Comparison of ENCODE assay signal across 19 mouse cellular contexts in genomic region chr7:139221072-139221471, GRCm38 (mm10). TPM values are rescaled to one million over a fixed set of nuclear protein-coding genes. Genes with fewer than 3 reads are reported as not detected.
A peak's percentile ranks its signal among the peaks of the same experiment; 100 is the strongest.
DNase-seq lines count a peak whose midpoint lies in the region; ATAC-seq and TF ChIP-seq lines count a peak whose summit lies in the region.
"Had no signal": no experiment of that assay in that cellular context is flagged by ENCODE, and none has a peak within 500 bp of the region (broad histone marks: within the 10 kb centered on the region; RNA-seq: fewer than 3 reads in every experiment).

No protein-coding gene starts in this region.

- WGBS in intestine, embryonic 14.5 days, result 80% methylated on average over 5 of the region's 5 CpGs
- WGBS in intestine, postnatal 0 days, result 80% methylated on average over 5 of the region's 5 CpGs

- H3K4me3 ChIP-seq in intestine, embryonic 14.5 days (ENCODE audit: low read depth, low read length), result no peak overlapping the region
- no peak overlapping the region for H3K4me3 ChIP-seq in intestine, postnatal 0 days (ENCODE audit: low read depth, low read length)
- H3K4me3 ChIP-seq: embryonic facial prominence, embryonic 10.5 days; forebrain, embryonic 13.5 days; heart, embryonic 13.5 days; hindbrain, embryonic 12.5 days had no signal

- no peaks in the 10 kb centered on the region for H3K4me1 ChIP-seq in intestine, embryonic 14.5 days (replicated peaks; ENCODE audit: control insufficient read depth, insufficient read depth, low read length)
- H3K4me1 ChIP-seq in intestine, postnatal 0 days (replicated peaks; ENCODE audit: control insufficient read depth, insufficient read depth, low read length), result no peaks in the 10 kb centered on the region
- H3K4me1 ChIP-seq: forebrain, embryonic 13.5 days; hindbrain, embryonic 12.5 days had no signal

- no peak overlapping the region for H3K4me2 ChIP-seq in intestine, embryonic 14.5 days (ENCODE audit: low read length)
- no peak overlapping the region for H3K4me2 ChIP-seq in intestine, postnatal 0 days (replicated peaks; ENCODE audit: low read depth)
- H3K4me2 ChIP-seq: forebrain, embryonic 13.5 days; heart, embryonic 13.5 days; hindbrain, embryonic 12.5 days had no signal

- H3K27ac ChIP-seq in intestine, embryonic 14.5 days (ENCODE audit: low read depth), result no peak overlapping the region
- no peak overlapping the region for H3K27ac ChIP-seq in intestine, postnatal 0 days (ENCODE audit: low read depth, low read length)
- H3K27ac ChIP-seq: embryonic facial prominence, embryonic 10.5 days; forebrain, embryonic 13.5 days; heart, embryonic 13.5 days; hindbrain, embryonic 12.5 days had no signal

- H3K9ac ChIP-seq in intestine, embryonic 14.5 days (ENCODE audit: low read length), result no peak overlapping the region
- no peak overlapping the region for H3K9ac ChIP-seq in intestine, postnatal 0 days (ENCODE audit: low read depth, low read length)
- H3K9ac ChIP-seq: forebrain, embryonic 13.5 days; forebrain, postnatal 0 days; heart, embryonic 13.5 days; hindbrain, embryonic 12.5 days had no signal

- intact Hi-C loops in left cerebral cortex, postnatal 36 days (cut with DNase I), result no loop called here

- H3K9me3 ChIP-seq in intestine, embryonic 14.5 days (ENCODE audit: control insufficient read depth, low read length), result no peaks in the 10 kb centered on the region
- H3K9me3 ChIP-seq in intestine, postnatal 0 days (ENCODE audit: control insufficient read depth), result no peaks in the 10 kb centered on the region
- H3K9me3 ChIP-seq: embryonic facial prominence, embryonic 10.5 days; forebrain, embryonic 13.5 days; heart, embryonic 13.5 days; hindbrain, embryonic 12.5 days had no signal

- H3K27me3 ChIP-seq in intestine, embryonic 14.5 days (replicated peaks; ENCODE audit: control insufficient read depth, insufficient read depth, low read length), result no peaks in the 10 kb centered on the region
- H3K27me3 ChIP-seq in intestine, postnatal 0 days (replicated peaks; ENCODE audit: control insufficient read depth, insufficient read depth, low read length), result no peaks in the 10 kb centered on the region
- H3K27me3 ChIP-seq: forebrain, embryonic 13.5 days; heart, embryonic 13.5 days; hindbrain, embryonic 12.5 days had no signal

- ATAC-seq in intestine, embryonic 14.5 days (replicated peaks; ENCODE audit: low FRiP score, low TSS enrichment, low read depth), result no peak
- no peak for ATAC-seq in intestine, postnatal 0 days
- ATAC-seq: CD4-positive, CD25-positive, alpha-beta regulatory T cell, adult 4 months; forebrain, embryonic 13.5 days; forebrain, postnatal 0 days; hindbrain, embryonic 16.5 days had no signal

- TF ChIP-seq CTCF in intestine, postnatal 0 days (IDR thresholded peaks at IDR 0.05; ENCODE audit: low read depth), result no peak

- H3K36me3 ChIP-seq in intestine, embryonic 14.5 days (ENCODE audit: control insufficient read depth, insufficient read depth, low read length), result no peaks in the 10 kb centered on the region
- no peaks in the 10 kb centered on the region for H3K36me3 ChIP-seq in intestine, postnatal 0 days (ENCODE audit: control insufficient read depth, insufficient read depth)
- H3K36me3 ChIP-seq: embryonic facial prominence, embryonic 10.5 days; G1E; heart, embryonic 13.5 days; hindbrain, embryonic 12.5 days had no signal

- peak; percentile 2 for DNase-seq in cerebellum, adult 11-12 months
- no peak for DNase-seq in cerebellum, adult 18-20 months
- peak; percentile 48 for DNase-seq in intestine, embryonic 14.5 days (ENCODE audit: low spot score)
- DNase-seq in urinary bladder, adult 2 months (ENCODE audit: low spot score), result peak; percentile 10
- no peak for DNase-seq in urinary bladder, adult 18-20 months (ENCODE audit: low spot score in 2 of 2)
- no peak for DNase-seq in left cerebral cortex, postnatal 36 days (ENCODE audit: low spot score in 2 of 2)
- DNase-seq: B cell, adult 2 months; cerebellum, adult 2 months; cerebellum, postnatal 10 days; forebrain, postnatal 0 days had no signal

RNA-seq across cellular contexts. Expression of gene Stk32c, which starts 8.0 kb away (rescaled TPM):
- 0.12 and 0.15 TPM in 2 replicates for polyA plus RNA-seq in intestine, embryonic 14.5 days (2014; fragmentation: Nextera tagmentation; extraction: Ambion mirVana)
- 0.07 and 0.10 TPM in 2 replicates for polyA plus RNA-seq in intestine, postnatal 0 days (2015; fragmentation: Nextera tagmentation; extraction: Ambion mirVana)
- 15.1 and 15.8 TPM in 2 replicates for polyA plus RNA-seq in urinary bladder, adult 2 months (2012; rRNA removed)
- 100 to 1,000 TPM; 182 to 198 TPM for total RNA-seq in left cerebral cortex, postnatal 36 days (2021)
- total RNA-seq: G1E had no signal
- polyA plus RNA-seq: G1E; heart, postnatal 0 days had no signal

RNA-seq across cellular contexts. Expression of gene Lrrc27, which starts 8.3 kb away (rescaled TPM):
- polyA plus RNA-seq in intestine, embryonic 14.5 days (2014; fragmentation: Nextera tagmentation; extraction: Ambion mirVana), result 4.7 and 4.9 TPM in 2 replicates
- polyA plus RNA-seq in intestine, postnatal 0 days (2015; fragmentation: Nextera tagmentation; extraction: Ambion mirVana), result 2.0 and 2.5 TPM in 2 replicates
- 9.9 and 11.0 TPM in 2 replicates for polyA plus RNA-seq in urinary bladder, adult 2 months (2012; rRNA removed)
- total RNA-seq in left cerebral cortex, postnatal 36 days (2021), result 1 to 10 TPM; 6.4 TPM
- polyA plus RNA-seq: G1E had no signal

RNA-seq across cellular contexts. Expression of gene Pwwp2b, which starts 27.2 kb away (rescaled TPM):
- 15.9 and 17.3 TPM in 2 replicates for polyA plus RNA-seq in intestine, embryonic 14.5 days (2014; fragmentation: Nextera tagmentation; extraction: Ambion mirVana)
- 12.9 and 16.6 TPM in 2 replicates for polyA plus RNA-seq in intestine, postnatal 0 days (2015; fragmentation: Nextera tagmentation; extraction: Ambion mirVana)
- 32.3 and 35.8 TPM in 2 replicates for polyA plus RNA-seq in urinary bladder, adult 2 months (2012; rRNA removed)
- total RNA-seq in left cerebral cortex, postnatal 36 days (2021), result 10 to 100 TPM; 11.7 to 11.8 TPM

Comparison
In these comparisons a context has a peak if more than half of its experiments do, and no peak if none do; other contexts are left out.
1. DNase-seq: peak in cerebellum, adult 11-12 months (single experiment), intestine, embryonic 14.5 days (single experiment) and urinary bladder, adult 2 months (single experiment); none in cerebellum, adult 18-20 months (0 of 2), urinary bladder, adult 18-20 months (0 of 2) and left cerebral cortex, postnatal 36 days (0 of 2).
2. RNA of gene Stk32c, which starts 8.0 kb away (polyA plus RNA-seq): 15.1 to 15.8 TPM in urinary bladder, adult 2 months; 0.12 to 0.15 TPM in intestine, embryonic 14.5 days and 0.07 to 0.10 TPM in intestine, postnatal 0 days; every median in the first group is over 10 times any median in the second.